Mouse (Mus musculus) urinary bladder, postnatal 25 days (tissue): Measurements from ENCODE around the gene Abca17.

Source experiments
- DNase-seq: peaks from one replicate; pipeline ENCODE4 v3.0.0; 2022; ENCODE audit warnings: low spot score

Gene Abca17

GRCm38 (mm10) chr17:24350926-24351759, at the start of gene Abca17:
Gene Abca17 (minus strand): TSS chr17:24351068.
- no peak for DNase-seq

GRCm38 (mm10) chr17:24394456-24394855, 43.6 kb upstream of the Abca17 start:
- DNase-seq = no peak

- no peak for DNase-seq
Measured at GRCm38 (mm10) chr17:24393527-24393926, 42.7 kb upstream of the Abca17 start.

- no peak for DNase-seq
Measured at GRCm38 (mm10) chr17:24391149-24391548, 40.3 kb upstream of the Abca17 start.

GRCm38 (mm10) chr17:24389865-24390264, 39.0 kb upstream of the Abca17 start:
- peak; percentile 39 for DNase-seq

- DNase-seq = no peak
Measured at GRCm38 (mm10) chr17:24388711-24389110, 37.8 kb upstream of the Abca17 start.

GRCm38 (mm10) chr17:24383789-24384188, 32.9 kb upstream of the Abca17 start:
- DNase-seq = no peak

GRCm38 (mm10) chr17:24378496-24378895, 27.6 kb upstream of the Abca17 start:
- no peak for DNase-seq

- DNase-seq = no peak
Measured at GRCm38 (mm10) chr17:24375886-24376285, 25.0 kb upstream of the Abca17 start.

- no peak for DNase-seq
Measured at GRCm38 (mm10) chr17:24375094-24375712, 24.3 kb upstream of the Abca17 start.

GRCm38 (mm10) chr17:24365863-24366262, 15.0 kb upstream of the Abca17 start:
- DNase-seq = no peak

- no peak for DNase-seq
Measured at GRCm38 (mm10) chr17:24364461-24364860, 13.6 kb upstream of the Abca17 start.

GRCm38 (mm10) chr17:24362527-24362926, 11.7 kb upstream of the Abca17 start:
- no peak for DNase-seq

GRCm38 (mm10) chr17:24361291-24361690, 10.4 kb upstream of the Abca17 start:
- no peak for DNase-seq

GRCm38 (mm10) chr17:24360841-24361240, 10.0 kb upstream of the Abca17 start:
- no peak for DNase-seq

GRCm38 (mm10) chr17:24359903-24360302, 9.0 kb upstream of the Abca17 start:
- DNase-seq = no peak

GRCm38 (mm10) chr17:24359006-24359405, 8.1 kb upstream of the Abca17 start:
- no peak for DNase-seq

- DNase-seq = no peak
Measured at GRCm38 (mm10) chr17:24355284-24355683, 4.4 kb upstream of the Abca17 start.

- no peak for DNase-seq
Measured at GRCm38 (mm10) chr17:24353960-24354359, 3.1 kb upstream of the Abca17 start.

- DNase-seq = no peak
Measured at GRCm38 (mm10) chr17:24352370-24353194, 1.7 kb upstream of the Abca17 start.

GRCm38 (mm10) chr17:24351760-24352357, 991 bp upstream of the Abca17 start, which contains the start of gene Abca3:
Gene Abca3 (plus strand): TSS chr17:24351950.
- peak; percentile 95 for DNase-seq

- no peak for DNase-seq
Measured at GRCm38 (mm10) chr17:24349176-24349575, 1.7 kb downstream of the Abca17 start.
